In genomic region chr10:84910194-84910593, GRCm38 (mm10) we compare ENCODE assay signal across 17 mouse cellular contexts. TPM values are rescaled to one million over a fixed set of nuclear protein-coding genes. Genes with fewer than 3 reads are reported as not detected.
DNase-seq lines count a peak whose midpoint lies in the region; ATAC-seq and TF ChIP-seq lines count a peak whose summit lies in the region.
"Had no signal": no experiment of that assay in that cellular context is flagged by ENCODE, and none has a peak within 500 bp of the region (broad histone marks: within the 10 kb centered on the region; RNA-seq: fewer than 3 reads in every experiment).

No protein-coding gene starts in this region.

- TF ChIP-seq POLR2A in olfactory bulb, adult 2 months (IDR thresholded peaks at IDR 0.05; ENCODE audit: insufficient read depth, low read depth, low read length) = no peak

- no peak for TF ChIP-seq CTCF in olfactory bulb, adult 2 months (IDR thresholded peaks at IDR 0.05; ENCODE audit: insufficient read depth, low read depth, low read length)

- H3K9me3 ChIP-seq in forebrain, embryonic 11.5 days (ENCODE audit: control insufficient read depth, low read length) = no peaks in the 10 kb centered on the region
- H3K9me3 ChIP-seq in forebrain, embryonic 12.5 days = no peaks in the 10 kb centered on the region
- H3K9me3 ChIP-seq in midbrain, embryonic 10.5 days (replicated peaks) = no peaks in the 10 kb centered on the region
- no peaks in the 10 kb centered on the region for H3K9me3 ChIP-seq in midbrain, embryonic 16.5 days (replicated peaks; ENCODE audit: control insufficient read depth, low read length, poor library complexity, severe bottlenecking)
- H3K9me3 ChIP-seq: embryonic facial prominence, embryonic 12.5 days; lung, embryonic 15.5 days had no signal

- no peak overlapping the region for H3K4me3 ChIP-seq in forebrain, embryonic 11.5 days (ENCODE audit: low read depth, low read length)
- no peak overlapping the region for H3K4me3 ChIP-seq in forebrain, embryonic 12.5 days (replicated peaks)
- no peak overlapping the region for H3K4me3 ChIP-seq in midbrain, embryonic 10.5 days
- no peak overlapping the region for H3K4me3 ChIP-seq in midbrain, embryonic 16.5 days (ENCODE audit: low read depth, low read length)
- H3K4me3 ChIP-seq in olfactory bulb, adult 2 months (ENCODE audit: insufficient read depth, low read depth, low read length) = no peak overlapping the region
- H3K4me3 ChIP-seq: embryonic facial prominence, embryonic 12.5 days; erythroblast, embryonic 14.5 days; lung, embryonic 15.5 days had no signal

- H3K27me3 ChIP-seq in forebrain, embryonic 11.5 days (ENCODE audit: control insufficient read depth, insufficient read depth, low read length) = peaks cover 7% of the 10 kb centered on the region; the same call in 1 of the 2 replicates
- H3K27me3 ChIP-seq in forebrain, embryonic 12.5 days = peaks cover 45% of the 10 kb centered on the region
- peaks cover 25% of the 10 kb centered on the region for H3K27me3 ChIP-seq in midbrain, embryonic 10.5 days (ENCODE audit: low read depth, poor library complexity, severe bottlenecking)
- H3K27me3 ChIP-seq in midbrain, embryonic 16.5 days (ENCODE audit: control insufficient read depth, insufficient read depth, low read depth, low read length) = no peaks in the 10 kb centered on the region
- H3K27me3 ChIP-seq: embryonic facial prominence, embryonic 12.5 days; lung, embryonic 15.5 days had no signal

- H3K4me1 ChIP-seq in forebrain, embryonic 11.5 days (replicated peaks; ENCODE audit: control insufficient read depth, insufficient read depth, low read length) = peaks cover 8% of the 10 kb centered on the region
- H3K4me1 ChIP-seq in forebrain, embryonic 12.5 days = peaks cover 31% of the 10 kb centered on the region
- H3K4me1 ChIP-seq in midbrain, embryonic 10.5 days = peaks cover 63% of the 10 kb centered on the region
- peaks cover 8% of the 10 kb centered on the region for H3K4me1 ChIP-seq in midbrain, embryonic 16.5 days (ENCODE audit: control insufficient read depth, insufficient read depth, low read length)
- peaks cover 19% of the 10 kb centered on the region for H3K4me1 ChIP-seq in olfactory bulb, adult 2 months (ENCODE audit: control insufficient read depth, insufficient read depth, low read length)
- H3K4me1 ChIP-seq: lung, embryonic 15.5 days had no signal

- no peak for DNase-seq in forebrain, embryonic 11.5 days (ENCODE audit: low spot score)
- no peak for DNase-seq in midbrain, embryonic 10.5 days (ENCODE audit: low spot score)
- DNase-seq in ZHBTc4 (ENCODE audit: low read depth, low spot score) = peak; percentile 83
- no peak for DNase-seq in spleen, adult 18-20 months
- DNase-seq: adrenal gland, adult 8-10 months; cerebellum, adult 9-11 months; heart, postnatal 4 days; thymus, postnatal 14 days had no signal

- H3K4me2 ChIP-seq in forebrain, embryonic 11.5 days (ENCODE audit: low read depth, low read length, severe bottlenecking) = no peak overlapping the region
- H3K4me2 ChIP-seq in forebrain, embryonic 12.5 days = no peak overlapping the region
- H3K4me2 ChIP-seq in midbrain, embryonic 16.5 days (ENCODE audit: low read length) = no peak overlapping the region
- H3K4me2 ChIP-seq: lung, embryonic 15.5 days had no signal

- ATAC-seq in forebrain, embryonic 11.5 days (replicated peaks; ENCODE audit: low FRiP score) = no peak
- no peak for ATAC-seq in forebrain, embryonic 12.5 days (ENCODE audit: low FRiP score)
- ATAC-seq in midbrain, embryonic 16.5 days = no peak
- ATAC-seq: intestine, postnatal 0 days had no signal

- no peaks in the 10 kb centered on the region for H3K36me3 ChIP-seq in forebrain, embryonic 11.5 days (ENCODE audit: control insufficient read depth, insufficient read depth, low read length)
- peaks cover 6% of the 10 kb centered on the region for H3K36me3 ChIP-seq in forebrain, embryonic 12.5 days (replicated peaks)
- peaks cover 36% of the 10 kb centered on the region for H3K36me3 ChIP-seq in midbrain, embryonic 10.5 days
- no peaks in the 10 kb centered on the region for H3K36me3 ChIP-seq in midbrain, embryonic 16.5 days (ENCODE audit: control insufficient read depth, insufficient read depth, low read length)
- H3K36me3 ChIP-seq: embryonic facial prominence, embryonic 12.5 days; lung, embryonic 15.5 days had no signal

- H3K27ac ChIP-seq in forebrain, embryonic 11.5 days (ENCODE audit: low read depth, low read length) = 0 out of 2 replicates have a peak overlapping the region, but pooled peaks have one; percentile 32
- H3K27ac ChIP-seq in forebrain, embryonic 12.5 days = no peak overlapping the region
- H3K27ac ChIP-seq in midbrain, embryonic 10.5 days (replicated peaks) = peak overlapping the region; percentile 61
- no peak overlapping the region for H3K27ac ChIP-seq in midbrain, embryonic 16.5 days (ENCODE audit: low read length)
- 0 out of 2 replicates have a peak overlapping the region, but pooled peaks have one; percentile 50 for H3K27ac ChIP-seq in olfactory bulb, adult 2 months (ENCODE audit: insufficient read depth, low read depth, low read length)
- H3K27ac ChIP-seq: embryonic facial prominence, embryonic 12.5 days; liver, embryonic 14.5 days; lung, embryonic 15.5 days; macrophage had no signal

- no peak overlapping the region for H3K9ac ChIP-seq in forebrain, embryonic 11.5 days (ENCODE audit: low read length)
- no peak overlapping the region for H3K9ac ChIP-seq in forebrain, embryonic 12.5 days
- H3K9ac ChIP-seq in midbrain, embryonic 16.5 days (ENCODE audit: low read depth, low read length) = no peak overlapping the region
- H3K9ac ChIP-seq: embryonic facial prominence, embryonic 12.5 days; liver, embryonic 14.5 days; lung, embryonic 15.5 days had no signal

- WGBS in forebrain, embryonic 11.5 days = 6% methylated on average over 7 of the region's 7 CpGs
- WGBS in forebrain, embryonic 12.5 days = 12% methylated on average over 7 of the region's 7 CpGs
- WGBS in midbrain, embryonic 10.5 days = 17% methylated on average over 7 of the region's 7 CpGs
- 10% methylated on average over 7 of the region's 7 CpGs for WGBS in midbrain, embryonic 16.5 days
- 40% methylated on average over 7 of the region's 7 CpGs for WGBS in olfactory bulb, adult 2 months

RNA-seq across cellular contexts. Expression of gene Ric8b, which starts 7.2 kb away (rescaled TPM):
- 22.4 and 27.4 TPM in 2 replicates for polyA plus RNA-seq in forebrain, embryonic 11.5 days (2014; fragmentation: Nextera tagmentation; extraction: Ambion mirVana)
- 31.0 and 37.0 TPM in 2 replicates for polyA plus RNA-seq in forebrain, embryonic 12.5 days (2016; fragmentation: Nextera tagmentation; extraction: Ambion mirVana)
- polyA plus RNA-seq in midbrain, embryonic 10.5 days (2016; fragmentation: Nextera tagmentation; extraction: Ambion mirVana) = 28.7 and 30.3 TPM in 2 replicates
- 49.3 and 51.0 TPM in 2 replicates for polyA plus RNA-seq in midbrain, embryonic 16.5 days (2015; fragmentation: Nextera tagmentation; extraction: Ambion mirVana)
- polyA plus RNA-seq in olfactory bulb, adult 2 months (2012; ENCODE audit: insufficient read depth, insufficient read length, low replicate concordance, missing spikeins) = not detected in 2 replicates

Comparison
In these comparisons a context has a peak if more than half of its experiments do, and no peak if none do; other contexts are left out.
1. H3K27ac ChIP-seq: peak in forebrain, embryonic 11.5 days (single experiment), midbrain, embryonic 10.5 days (single experiment) and olfactory bulb, adult 2 months (single experiment); none in forebrain, embryonic 12.5 days (single experiment) and midbrain, embryonic 16.5 days (single experiment).